In the genomic region with DNA sequence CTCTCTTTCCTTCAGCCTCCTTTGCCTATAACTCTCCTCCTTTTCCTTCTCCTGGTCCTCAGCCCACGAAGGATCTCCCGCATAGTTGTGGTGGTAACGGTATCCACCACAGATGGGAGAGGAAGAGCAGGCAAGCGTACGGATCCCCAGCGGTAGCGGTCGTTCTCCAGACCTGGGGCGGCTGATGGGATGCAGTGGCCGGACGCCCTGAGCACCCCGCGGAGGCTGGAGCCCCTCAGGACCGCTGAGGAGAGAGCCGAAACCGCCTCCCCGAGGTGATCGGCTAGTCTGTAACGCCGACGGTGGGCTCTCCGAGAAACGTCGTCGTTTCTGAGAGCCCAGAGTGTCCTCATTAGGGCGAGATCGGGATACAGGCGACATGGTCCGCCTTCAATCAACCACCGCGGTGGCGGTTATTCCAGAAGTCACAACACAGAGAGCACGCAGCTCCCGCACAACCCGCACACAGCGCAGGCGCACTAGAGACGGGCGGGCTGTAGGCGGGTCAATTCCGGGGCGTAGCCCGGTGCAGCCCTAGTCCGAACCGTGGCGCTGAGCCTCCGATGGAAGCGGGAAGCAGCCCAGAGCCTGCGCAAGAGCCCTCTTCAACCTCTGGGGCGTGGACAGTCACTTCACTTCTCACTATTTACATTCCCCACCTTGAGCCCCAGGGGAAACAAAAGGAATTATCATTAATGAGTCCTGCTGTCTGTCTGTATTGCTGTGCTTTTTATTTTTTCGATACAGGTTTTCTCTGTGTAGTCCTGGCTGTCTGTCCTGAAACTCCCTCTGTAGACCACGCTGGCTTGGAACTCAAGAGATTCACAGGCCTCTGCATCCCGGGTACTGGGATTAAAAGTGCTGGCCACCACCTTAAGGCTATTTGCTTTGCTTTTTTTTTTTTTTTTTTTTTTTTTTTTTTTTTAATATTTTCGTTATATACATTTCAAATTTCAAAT, we compare ENCODE assay signal across 8 mouse cellular contexts. TPM values are rescaled to one million over a fixed set of nuclear protein-coding genes. Genes with fewer than 3 reads are reported as not detected.
DNase-seq lines count a peak whose midpoint lies in the region; ATAC-seq and TF ChIP-seq lines count a peak whose summit lies in the region.

A gene (minus strand): TSS at position 449 of the 959 bp plus-strand sequence.

- peak; percentile 12; the same call in 1 of the 2 replicates for TF ChIP-seq CTCF in lung, postnatal 0 days (IDR thresholded peaks at IDR 0.05)

- peak; percentile 99 for ATAC-seq in hindbrain, embryonic 11.5 days (ENCODE audit: low FRiP score)
- peak; percentile 100 for ATAC-seq in lung, postnatal 0 days

- H3K9me3 ChIP-seq in hindbrain, embryonic 11.5 days (ENCODE audit: control insufficient read depth, low read length): no peaks in the 10 kb centered on the region
- no peaks in the 10 kb centered on the region for H3K9me3 ChIP-seq in lung, postnatal 0 days (ENCODE audit: low read length)

- peak within 1 kb of the TSS; percentile 47 for H3K4me3 ChIP-seq in hindbrain, embryonic 11.5 days (ENCODE audit: low read depth, low read length)
- H3K4me3 ChIP-seq in lung, postnatal 0 days (ENCODE audit: low read depth, low read length): peak within 1 kb of the TSS; percentile 64

- peak within 1 kb of the TSS; percentile 68 for H3K4me2 ChIP-seq in hindbrain, embryonic 11.5 days (replicated peaks; ENCODE audit: low read depth, low read length)
- peak within 1 kb of the TSS; percentile 91 for H3K4me2 ChIP-seq in lung, postnatal 0 days (replicated peaks; ENCODE audit: low read depth, low read length)

- H3K36me3 ChIP-seq in hindbrain, embryonic 11.5 days (ENCODE audit: control insufficient read depth, insufficient read depth, low read length): no peaks in the 10 kb centered on the region
- H3K36me3 ChIP-seq in lung, postnatal 0 days (ENCODE audit: insufficient read depth, low read length): no peaks in the 10 kb centered on the region

- H3K9ac ChIP-seq in hindbrain, embryonic 11.5 days (ENCODE audit: low read depth, low read length): peak within 1 kb of the TSS; percentile 59
- H3K9ac ChIP-seq in lung, postnatal 0 days (replicated peaks; ENCODE audit: low read depth): peak within 1 kb of the TSS; percentile 72

- TF ChIP-seq EP300 in lung, postnatal 0 days (IDR thresholded peaks at IDR 0.05): peak; percentile 42; the same call in 1 of the 2 replicates

- no peaks in the 10 kb centered on the region for H3K4me1 ChIP-seq in hindbrain, embryonic 11.5 days (replicated peaks; ENCODE audit: control insufficient read depth, insufficient read depth, low read length)
- H3K4me1 ChIP-seq in lung, postnatal 0 days (ENCODE audit: insufficient read depth, low read depth, low read length): no peaks in the 10 kb centered on the region

- peaks cover 2% of the 10 kb centered on the region; the same call in 1 of the 2 replicates for H3K27me3 ChIP-seq in hindbrain, embryonic 11.5 days (ENCODE audit: control insufficient read depth, insufficient read depth, low read length)
- no peaks in the 10 kb centered on the region for H3K27me3 ChIP-seq in lung, postnatal 0 days (replicated peaks; ENCODE audit: insufficient read depth, low read length)

- peak; percentile 86 for DNase-seq in Muller cell, postnatal 12 days (ENCODE audit: inconsistent ontology term)
- DNase-seq in cerebellum, adult 9-11 months: peak; percentile 89
- DNase-seq in frontal cortex, adult 2 months (ENCODE audit: extremely low spot score in 1 of 2, low spot score in 1 of 2): peak; percentile 40 to 83
- peak; percentile 91 for DNase-seq in hindbrain, embryonic 11.5 days (ENCODE audit: low spot score)
- peak; percentile 60 to 75 for DNase-seq in layer of hippocampus, postnatal 10 days (ENCODE audit: low spot score in 2 of 2)
- DNase-seq in lung, postnatal 0 days (ENCODE audit: low spot score): peak; percentile 95
- DNase-seq in ovary, postnatal 10 days (ENCODE audit: low spot score): peak; percentile 63
- peak; percentile 72 for DNase-seq in thymus, postnatal 0 days (ENCODE audit: low spot score)

- H3K27ac ChIP-seq in hindbrain, embryonic 11.5 days (ENCODE audit: low read depth, low read length): peak within 1 kb of the TSS; percentile 27; the same call in 1 of the 2 replicates
- H3K27ac ChIP-seq in lung, postnatal 0 days (ENCODE audit: low read length): peak within 1 kb of the TSS; percentile 81

- WGBS in hindbrain, embryonic 11.5 days: 2% methylated on average over 53 of the region's 54 CpGs
- WGBS in lung, postnatal 0 days: 2% methylated on average over 54 of the region's 54 CpGs

RNA-seq across cellular contexts. Expression of the gene that starts here (rescaled TPM):
- 0.42 and 0.59 TPM in 2 replicates for polyA plus RNA-seq in frontal cortex, adult 2 months (2012; rRNA removed)
- polyA plus RNA-seq in hindbrain, embryonic 11.5 days (2014; fragmentation: Nextera tagmentation; extraction: Ambion mirVana): 2.5 and 3.4 TPM in 2 replicates
- total RNA-seq in layer of hippocampus, postnatal 10 days (2021): 1 to 10 TPM; 1.0 to 1.2 TPM
- 9.1 and 10.5 TPM in 2 replicates for polyA plus RNA-seq in lung, postnatal 0 days (2015; fragmentation: Nextera tagmentation; extraction: Ambion mirVana)
- polyA plus RNA-seq in thymus, postnatal 0 days (2015; fragmentation: Nextera tagmentation; extraction: Ambion mirVana): 0.82 and 1.3 TPM in 2 replicates

Comparison
In these comparisons a context has a peak if more than half of its experiments do, and no peak if none do; other contexts are left out.
1. Peak in every context shown above with its lines: DNase-seq, ATAC-seq, H3K4me3 ChIP-seq and H3K27ac ChIP-seq.
2. Peak in DNase-seq in frontal cortex, adult 2 months; RNA of the gene not detected or under 1 TPM.